Mouse (Mus musculus): ENCODE data around the gene Batf2. TPM values are rescaled to one million over a fixed set of nuclear protein-coding genes. Genes with fewer than 3 reads are reported as not detected.

Batf2 gene
- total RNA-seq, 2 experiments from 2014 or later, result 0.39 TPM; not detected in 1

DNA sequence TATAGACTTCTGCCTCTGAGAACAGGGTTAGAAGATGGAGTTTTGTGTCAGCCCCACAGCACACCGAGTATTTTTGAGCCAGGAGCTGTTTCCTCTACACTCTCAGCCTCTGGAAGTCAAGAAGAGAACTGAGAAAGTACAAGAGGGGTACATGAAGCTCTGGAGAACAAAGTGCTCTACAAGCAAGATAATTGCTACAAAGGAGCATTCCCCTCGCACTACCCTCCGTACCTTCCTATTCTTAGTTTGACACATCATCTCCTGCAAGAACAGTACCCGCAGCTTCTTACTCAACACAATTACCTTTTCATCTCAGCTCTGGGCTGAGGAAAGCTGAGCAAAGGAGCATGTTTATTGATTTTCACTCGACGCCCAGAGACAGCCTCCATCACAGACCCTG lies 77.8 kb downstream of the Batf2 start:
- no peak for DNase-seq (ENCODE audit: low spot score in 2 of 2)

Other genes starting within 250 kb of the Batf2 start
- gene Tigd3, start 246.8 kb upstream of the Batf2 start, total RNA-seq (2021), result 1 to 10 TPM; 3.4 to 4.2 TPM
- gene Dpf2, start 228.0 kb upstream of the Batf2 start, total RNA-seq (2021), result 10 to 100 TPM; 78.1 to 92.3 TPM
- 1 to 10 TPM; 4.7 to 5.7 TPM for gene Cdc42ep2, start 216.2 kb upstream of the Batf2 start, total RNA-seq (2021)
- gene Pola2, start 176.8 kb upstream of the Batf2 start, total RNA-seq (2021), result 1 to 10 TPM; 8.0 to 10.0 TPM
- gene Slc22a20, start 154.8 kb upstream of the Batf2 start, total RNA-seq (2021), result not detected
- gene Capn1, start 125.1 kb upstream of the Batf2 start, total RNA-seq (2021), result 10 to 100 TPM; 21.3 to 23.1 TPM
- 10 to 100 TPM; 42.5 to 45.3 TPM for gene Syvn1, start 94.4 kb upstream of the Batf2 start, total RNA-seq (2021)
- gene Mrpl49, start 83.2 kb upstream of the Batf2 start, total RNA-seq (2021), result 10 to 100 TPM; 39.9 to 50.8 TPM
- gene Fau, start 83.1 kb upstream of the Batf2 start, total RNA-seq (2021), result 100 to 1,000 TPM; 583 to 634 TPM
- gene Znhit2, start 79.8 kb upstream of the Batf2 start, total RNA-seq (2021), result 10 to 100 TPM; 39.5 to 41.2 TPM
- 10 to 100 TPM; 40.1 to 44.2 TPM for gene Tm7sf2, start 72.6 kb upstream of the Batf2 start, total RNA-seq (2021)
- gene Vps51, start 63.8 kb upstream of the Batf2 start, total RNA-seq (2021), result 10 to 100 TPM; 84.3 to 95.9 TPM
- not detected for gene Tmem262, start 61.0 kb upstream of the Batf2 start, total RNA-seq (2021)
- gene Gm28374, start 58.7 kb upstream of the Batf2 start, total RNA-seq (2021), result 1 to 10 TPM in 1 of 2 experiments, under 1 TPM in 1; 0.57 to 1.5 TPM
- gene Zfpl1, start 56.0 kb upstream of the Batf2 start, total RNA-seq (2021), result 10 to 100 TPM; 33.1 to 33.7 TPM
- 1 to 10 TPM in 1 of 2 experiments, under 1 TPM in 1; 0.99 to 1.0 TPM for gene Cdca5, start 56.0 kb upstream of the Batf2 start, total RNA-seq (2021)
- not detected for gene AC131692.1, start 46.6 kb upstream of the Batf2 start, total RNA-seq (2021)
- gene Naaladl1, start 35.2 kb upstream of the Batf2 start, total RNA-seq (2021), result not detected
- gene Sac3d1, start 22.3 kb upstream of the Batf2 start, total RNA-seq (2021), result 10 to 100 TPM; 16.8 to 18.2 TPM
- 10 to 100 TPM; 42.3 to 43.7 TPM for gene Snx15, start 12.7 kb upstream of the Batf2 start, total RNA-seq (2021)
- 10 to 100 TPM; 63.2 to 65.9 TPM for gene Arl2, start 565 bp downstream of the Batf2 start, total RNA-seq (2021)
- gene Majin, start 43.4 kb downstream of the Batf2 start, total RNA-seq (2021), result not detected
- gene Gpha2, start 85.4 kb downstream of the Batf2 start, total RNA-seq (2021), result not detected
- gene Ppp2r5b, start 94.9 kb downstream of the Batf2 start, total RNA-seq (2021), result 100 to 1,000 TPM; 158 to 170 TPM
- 10 to 100 TPM; 35.9 to 38.2 TPM for gene Atg2a, start 100.7 kb downstream of the Batf2 start, total RNA-seq (2021)
- gene Ehd1, start 135.7 kb downstream of the Batf2 start, total RNA-seq (2021), result 10 to 100 TPM; 68.8 to 79.0 TPM
- 1 to 10 TPM; 4.9 to 5.6 TPM for gene Cdc42bpg, start 165.5 kb downstream of the Batf2 start, total RNA-seq (2021)
- gene Men1, start 194.0 kb downstream of the Batf2 start, total RNA-seq (2021), result 10 to 100 TPM; 66.4 to 68.2 TPM
- 10 to 100 TPM; 82.6 to 85.8 TPM for gene Map4k2, start 200.2 kb downstream of the Batf2 start, total RNA-seq (2021)
- gene Sf1, start 222.7 kb downstream of the Batf2 start, total RNA-seq (2021), result 100 to 1,000 TPM; 182 to 189 TPM
- gene Pygm, start 243.4 kb downstream of the Batf2 start, total RNA-seq (2021), result 10 to 100 TPM; 28.0 to 37.5 TPM

Data from layer of hippocampus, postnatal 14 days (tissue).